Mouse (Mus musculus) gastrocnemius, postnatal 25 days (tissue): ENCODE measurements around the gene Gpm6a. TPM values are rescaled to one million over a fixed set of nuclear protein-coding genes. Genes with fewer than 3 reads are reported as not detected.
"Not testable (repeated sequence)": the region's sequence is repeated elsewhere in the genome, so short reads cannot be mapped to it uniquely, and the experiment has no call there.

Experiments used
- DNase-seq: peaks from one replicate; pipeline ENCODE4 v3.0.0; 2022
- total RNA-seq, 2 experiments: library from RNA; stranded (reverse); gene quantifications; 1 replicate in 1 of 2; 2 replicates in 1 of 2; pipeline ENCODE4 v1.2.3; 2021

The Gpm6a gene
- total RNA-seq, 2 experiments from 2014 or later = 0.59 to 0.78 TPM

DNA sequence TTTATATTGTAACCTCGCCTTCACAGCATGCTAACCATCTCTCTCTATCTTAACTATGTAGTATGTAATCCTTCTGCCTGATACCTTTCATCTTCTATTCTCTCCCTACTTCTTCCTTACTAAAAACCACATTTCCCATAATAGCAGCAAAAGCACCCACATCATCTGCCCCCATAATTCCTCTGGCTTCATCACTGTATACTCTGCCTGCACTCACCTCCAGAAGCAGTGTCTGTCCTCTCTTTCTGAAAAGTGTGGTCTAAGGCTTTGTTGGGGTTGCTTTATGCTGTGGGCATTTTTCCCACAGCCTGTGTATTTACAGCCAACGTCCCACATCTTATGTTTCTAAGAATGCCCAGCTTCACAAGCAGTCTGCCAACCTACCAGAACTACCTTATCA lies 57.6 kb downstream of the Gpm6a start:
- no peak for DNase-seq

DNA sequence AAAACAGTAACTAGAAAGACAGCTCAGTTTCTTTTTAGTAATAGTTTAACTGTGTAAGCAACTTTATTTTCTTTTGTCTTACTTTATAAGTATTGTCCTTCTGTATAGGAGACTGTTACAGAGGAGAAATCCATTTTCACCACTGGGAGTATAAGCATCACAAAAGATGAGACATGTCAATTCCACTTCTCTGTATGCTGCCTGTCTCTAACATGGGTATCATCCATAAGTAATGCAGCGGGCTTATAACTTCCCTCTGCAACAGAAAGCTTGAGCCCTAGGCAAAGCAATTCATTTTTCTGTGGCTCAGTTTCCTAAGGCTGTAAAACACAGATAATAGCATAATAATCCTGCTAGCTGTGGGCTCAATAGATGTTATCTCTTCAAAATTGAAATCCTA lies 62.4 kb downstream of the Gpm6a start:
- no peak for DNase-seq

DNA sequence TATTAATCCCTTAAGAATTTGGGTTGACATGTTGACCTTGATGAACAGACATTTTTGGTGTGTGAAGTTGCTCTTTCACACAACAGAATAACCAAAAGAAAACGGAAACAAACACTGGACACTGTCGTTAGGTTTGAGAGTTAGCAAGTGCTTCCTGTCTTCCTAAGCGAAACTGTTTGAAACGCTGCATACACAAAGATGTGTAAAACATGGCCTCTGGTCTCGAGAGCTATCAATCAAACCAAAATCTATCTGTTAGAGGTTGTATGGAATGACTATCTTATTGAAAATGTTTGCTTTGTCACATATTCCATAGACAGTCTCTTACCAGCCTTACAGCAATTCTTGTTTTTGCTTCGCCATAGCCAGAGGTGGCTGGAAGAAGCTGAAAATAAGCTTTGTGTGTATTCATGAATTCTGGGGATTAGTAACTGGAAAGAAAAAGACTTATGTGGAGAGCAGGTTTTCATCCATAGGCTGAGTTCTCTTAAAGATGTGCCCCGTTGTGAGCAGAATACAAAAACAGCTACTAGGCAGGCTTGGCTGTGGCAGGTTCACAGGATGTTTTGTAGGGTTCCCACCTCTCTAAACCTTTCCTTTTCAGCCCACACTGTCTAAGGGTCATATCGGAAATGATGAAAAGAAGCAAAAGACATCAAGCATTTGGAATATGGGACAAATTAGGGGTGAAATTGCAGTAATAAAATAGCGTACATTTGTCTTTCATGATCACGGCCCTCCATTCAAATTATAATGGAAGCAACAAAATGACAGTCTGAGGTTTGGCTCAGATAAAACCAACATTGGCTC lies 71.4 kb downstream of the Gpm6a start:
- DNase-seq = no peak

- no peak for DNase-seq
Measured at GRCm38 (mm10) chr8:55026661-55027000, 72.0 kb downstream of the Gpm6a start.

DNA sequence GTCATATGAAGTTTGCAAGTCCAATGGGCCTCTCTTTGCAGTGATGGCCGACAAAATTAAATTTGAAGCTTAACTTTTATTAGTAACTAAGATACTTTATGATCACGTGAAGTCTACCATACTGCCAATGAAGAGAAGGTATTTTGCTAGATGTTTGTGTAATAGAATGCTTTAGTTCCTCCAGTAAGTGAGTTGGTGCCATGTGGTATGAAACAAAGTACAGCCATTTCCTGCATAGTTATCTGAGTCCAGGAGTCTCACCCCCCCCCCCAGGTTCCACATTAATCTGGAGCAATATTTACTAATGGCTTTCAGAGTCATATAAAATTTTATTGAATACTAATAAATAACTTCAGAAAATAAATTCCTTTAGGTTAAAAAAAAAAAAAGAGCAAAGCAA lies 73.7 kb downstream of the Gpm6a start:
- DNase-seq = no peak

- no peak for DNase-seq
Measured at GRCm38 (mm10) chr8:55031099-55031498, 76.5 kb downstream of the Gpm6a start.

GRCm38 (mm10) chr8:55034309-55034708 lies 79.7 kb downstream of the Gpm6a start:
- no peak for DNase-seq

GRCm38 (mm10) chr8:55035416-55035815 lies 80.8 kb downstream of the Gpm6a start:
- no peak for DNase-seq

GRCm38 (mm10) chr8:55042955-55043354 lies 88.3 kb downstream of the Gpm6a start:
- no peak for DNase-seq

DNA sequence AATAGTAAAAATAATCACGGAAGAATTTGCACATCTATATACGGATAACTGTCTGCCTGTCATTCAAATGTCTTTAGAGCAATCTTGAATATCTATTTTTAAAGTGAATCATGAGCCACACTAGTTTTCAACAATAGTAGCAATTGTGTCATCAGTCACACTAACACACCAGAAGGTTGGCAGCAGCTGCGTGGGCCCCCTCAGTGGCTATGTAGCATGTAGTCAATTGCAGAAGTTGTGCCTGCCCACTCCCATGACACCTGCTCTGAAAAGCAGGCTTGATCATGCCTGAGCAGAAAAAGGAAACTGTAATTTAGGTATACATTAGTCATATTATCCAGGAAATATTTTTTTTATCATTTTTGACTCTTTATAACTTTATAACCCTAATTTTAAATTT lies 93.8 kb downstream of the Gpm6a start:
- no peak for DNase-seq

DNA sequence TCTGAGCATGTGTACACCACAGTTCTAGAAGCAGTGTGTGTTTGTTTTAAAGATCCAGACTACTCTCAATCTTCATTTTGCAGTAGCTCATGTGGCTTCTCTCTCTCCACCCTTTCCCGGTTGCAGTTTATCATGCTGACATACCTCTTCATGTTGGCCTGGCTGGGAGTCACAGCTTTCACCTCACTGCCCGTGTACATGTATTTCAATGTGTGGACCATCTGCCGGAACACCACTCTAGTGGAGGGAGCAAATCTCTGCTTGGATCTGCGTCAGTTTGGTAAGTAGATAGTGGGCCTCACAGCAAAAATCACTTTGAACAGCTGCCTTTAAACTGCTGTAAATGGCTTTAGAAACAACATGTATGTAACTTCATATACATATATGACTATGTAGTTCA lies 95.3 kb downstream of the Gpm6a start:
- DNase-seq = no peak

DNA sequence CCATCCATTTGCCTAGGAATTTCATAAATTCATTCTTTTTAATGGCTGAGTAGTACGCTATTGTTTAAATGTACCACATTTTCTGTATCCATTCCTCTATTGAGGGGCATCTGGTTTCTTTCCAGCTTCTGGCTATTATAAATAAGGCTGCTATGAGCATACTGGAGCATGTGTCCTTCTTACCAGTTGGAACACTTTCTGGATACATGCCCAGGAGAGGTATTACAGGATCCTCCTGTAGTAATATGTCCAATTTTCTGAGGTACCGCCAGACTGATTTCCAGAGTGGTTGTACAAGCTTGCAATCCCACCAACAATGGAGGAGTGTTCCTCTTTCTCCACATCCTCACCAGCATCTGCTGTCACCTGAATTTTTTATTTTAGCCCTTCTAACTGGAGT lies 114.2 kb downstream of the Gpm6a start:
- not testable (repeated sequence) for DNase-seq

GRCm38 (mm10) chr8:55073481-55073880 lies 118.8 kb downstream of the Gpm6a start:
- no peak for DNase-seq

- DNase-seq = no peak
Measured at GRCm38 (mm10) chr8:55102195-55102594, 147.6 kb downstream of the Gpm6a start.

GRCm38 (mm10) chr8:55103065-55103464 lies 148.4 kb downstream of the Gpm6a start:
- DNase-seq = no peak

GRCm38 (mm10) chr8:55103891-55104481 lies 149.3 kb downstream of the Gpm6a start:
- no peak for DNase-seq

Other genes starting within 250 kb of the Gpm6a start
- under 1 TPM; 0.11 to 0.69 TPM for gene Wdr17, start 67.7 kb upstream of the Gpm6a start, total RNA-seq